8 mouse cellular contexts compared by ENCODE assay signal in genomic region chr10:77515385-77516348, GRCm38 (mm10). TPM values are rescaled to one million over a fixed set of nuclear protein-coding genes. Genes with fewer than 3 reads are reported as not detected.
DNase-seq lines count a peak whose midpoint lies in the region; ATAC-seq and TF ChIP-seq lines count a peak whose summit lies in the region.

Gene Fam207a, minus strand, starts transcription at chr10:77515785.

- under 1% methylated on average over 75 of the region's 75 CpGs for WGBS in embryonic facial prominence, embryonic 13.5 days
- WGBS in heart, adult 2 months, result under 1% methylated on average over 75 of the region's 75 CpGs
- 1% methylated on average over 73 of the region's 75 CpGs for WGBS in limb, embryonic 13.5 days
- WGBS in midbrain, embryonic 16.5 days, result under 1% methylated on average over 75 of the region's 75 CpGs

- DNase-seq in 3134 (ENCODE audit: extremely low read depth, insufficient read length, low spot score), result peak; percentile 97
- peak; percentile 97 for DNase-seq in adrenal gland, postnatal 36 days
- peak; percentile 95 to 96 for DNase-seq in heart, adult 2 months
- DNase-seq in kidney, adult 8-10 months, result peak; percentile 92 to 93
- peak; percentile 82 to 95 for DNase-seq in spleen, postnatal 10 days (ENCODE audit: low spot score in 2 of 2)

- peak within 1 kb of the TSS; percentile 91 for H3K4me3 ChIP-seq in embryonic facial prominence, embryonic 13.5 days
- H3K4me3 ChIP-seq in heart, adult 2 months, result peak within 1 kb of the TSS; percentile 90
- H3K4me3 ChIP-seq in limb, embryonic 13.5 days, result peak within 1 kb of the TSS; percentile 93
- H3K4me3 ChIP-seq in midbrain, embryonic 16.5 days (ENCODE audit: low read depth, low read length), result peak within 1 kb of the TSS; percentile 99

- no peaks in the 10 kb centered on the region for H3K79me2 ChIP-seq in heart, adult 2 months (replicated peaks; ENCODE audit: control insufficient read depth, insufficient read depth, low read length)

- H3K9me3 ChIP-seq in embryonic facial prominence, embryonic 13.5 days, result no peaks in the 10 kb centered on the region
- no peaks in the 10 kb centered on the region for H3K9me3 ChIP-seq in limb, embryonic 13.5 days
- H3K9me3 ChIP-seq in midbrain, embryonic 16.5 days (replicated peaks; ENCODE audit: control insufficient read depth, low read length, poor library complexity, severe bottlenecking), result no peaks in the 10 kb centered on the region

- H3K9ac ChIP-seq in embryonic facial prominence, embryonic 13.5 days, result peak within 1 kb of the TSS; percentile 92
- H3K9ac ChIP-seq in heart, adult 2 months (ENCODE audit: low read depth, low read length), result peak within 1 kb of the TSS; percentile 76
- peak within 1 kb of the TSS; percentile 88 for H3K9ac ChIP-seq in limb, embryonic 13.5 days
- peak within 1 kb of the TSS; percentile 93 for H3K9ac ChIP-seq in midbrain, embryonic 16.5 days (ENCODE audit: low read depth, low read length)

- peak; percentile 79 for TF ChIP-seq EP300 in heart, adult 2 months (IDR thresholded peaks at IDR 0.05; ENCODE audit: insufficient read depth, low read depth, low read length)

- intact Hi-C loops in heart, adult 2 months (cut with DNase I), result loop anchor here (2.0 to 10.0 kb wide), 5 partner anchors 41 to 402 kb away; no protein-coding TSS in a partner anchor

- H3K27me3 ChIP-seq in embryonic facial prominence, embryonic 13.5 days, result no peaks in the 10 kb centered on the region
- no peaks in the 10 kb centered on the region for H3K27me3 ChIP-seq in heart, adult 2 months (ENCODE audit: control insufficient read depth, insufficient read depth, low read length)
- no peaks in the 10 kb centered on the region for H3K27me3 ChIP-seq in limb, embryonic 13.5 days
- no peaks in the 10 kb centered on the region for H3K27me3 ChIP-seq in midbrain, embryonic 16.5 days (ENCODE audit: control insufficient read depth, insufficient read depth, low read depth, low read length)

- peak within 1 kb of the TSS; percentile 87 for H3K27ac ChIP-seq in embryonic facial prominence, embryonic 13.5 days
- peak within 1 kb of the TSS; percentile 79 for H3K27ac ChIP-seq in heart, adult 2 months
- peak within 1 kb of the TSS; percentile 87 for H3K27ac ChIP-seq in limb, embryonic 13.5 days
- H3K27ac ChIP-seq in midbrain, embryonic 16.5 days (ENCODE audit: low read length), result peak within 1 kb of the TSS; percentile 86

- TF ChIP-seq POLR2A in heart, adult 2 months (IDR thresholded peaks at IDR 0.05; ENCODE audit: insufficient read depth, low read depth, low read length), result peak; percentile 99

- peaks cover 34% of the 10 kb centered on the region for H3K36me3 ChIP-seq in embryonic facial prominence, embryonic 13.5 days
- H3K36me3 ChIP-seq in heart, adult 2 months (ENCODE audit: control insufficient read depth, insufficient read depth, low read length), result no peaks in the 10 kb centered on the region
- peaks cover 33% of the 10 kb centered on the region for H3K36me3 ChIP-seq in limb, embryonic 13.5 days
- H3K36me3 ChIP-seq in midbrain, embryonic 16.5 days (ENCODE audit: control insufficient read depth, insufficient read depth, low read length), result peaks cover 8% of the 10 kb centered on the region

- H3K4me1 ChIP-seq in embryonic facial prominence, embryonic 13.5 days, result peaks cover 28% of the 10 kb centered on the region
- H3K4me1 ChIP-seq in heart, adult 2 months (ENCODE audit: control insufficient read depth, insufficient read depth, low read length), result peaks cover 6% of the 10 kb centered on the region
- H3K4me1 ChIP-seq in limb, embryonic 13.5 days, result peaks cover 22% of the 10 kb centered on the region
- peaks cover 17% of the 10 kb centered on the region for H3K4me1 ChIP-seq in midbrain, embryonic 16.5 days (ENCODE audit: control insufficient read depth, insufficient read depth, low read length)

- peak within 1 kb of the TSS; percentile 91 for H3K4me2 ChIP-seq in embryonic facial prominence, embryonic 13.5 days
- H3K4me2 ChIP-seq in limb, embryonic 13.5 days (replicated peaks), result peak within 1 kb of the TSS; percentile 89
- peak within 1 kb of the TSS; percentile 95 for H3K4me2 ChIP-seq in midbrain, embryonic 16.5 days (ENCODE audit: low read length)

- peak; percentile 80 for ATAC-seq in embryonic facial prominence, embryonic 13.5 days (ENCODE audit: insufficient number of reproducible peaks, insufficient read depth, low FRiP score, low TSS enrichment, low read depth)
- peak; percentile 90 for ATAC-seq in limb, embryonic 13.5 days (ENCODE audit: low FRiP score, low read depth)
- peak; percentile 96 for ATAC-seq in midbrain, embryonic 16.5 days

- TF ChIP-seq CTCF in heart, adult 2 months (IDR thresholded peaks at IDR 0.05), result no peak

RNA-seq across cellular contexts. Expression of gene Fam207a, which starts in this region (rescaled TPM):
- 10 to 100 TPM; 19.2 to 25.0 TPM for total RNA-seq in adrenal gland, postnatal 36 days (2021)
- polyA plus RNA-seq in embryonic facial prominence, embryonic 13.5 days (2015; fragmentation: Nextera tagmentation; extraction: Ambion mirVana), result 38.4 and 41.5 TPM in 2 replicates
- 10 to 100 TPM in 1 of 2 experiments, 1 to 10 TPM in 1; 8.2 to 10.3 TPM for total RNA-seq in heart, adult 2 months (2021)
- 10.4 and 11.1 TPM in 2 replicates for polyA plus RNA-seq in heart, adult 2 months (2012; rRNA removed)
- 40.7 and 43.6 TPM in 2 replicates for polyA plus RNA-seq in limb, embryonic 13.5 days (2015; fragmentation: Nextera tagmentation; extraction: Ambion mirVana)
- polyA plus RNA-seq in midbrain, embryonic 16.5 days (2015; fragmentation: Nextera tagmentation; extraction: Ambion mirVana), result 40.5 and 44.1 TPM in 2 replicates

Comparison
In these comparisons a context has a peak if more than half of its experiments do, and no peak if none do; other contexts are left out.
1. Peak in every context shown above with its lines: DNase-seq, ATAC-seq, H3K4me3 ChIP-seq and H3K27ac ChIP-seq.